Mouse (Mus musculus) embryonic facial prominence, embryonic 13.5 days (tissue): ENCODE results near the gene March7. TPM values are rescaled to one million over a fixed set of nuclear protein-coding genes. Genes with fewer than 3 reads are reported as not detected.

Source experiments
- ATAC-seq: fragments of 200-750 bp; cut with Nextera tagmentation; 2 replicates; pipeline ENCODE4 v1.8.0; 2017; ENCODE audit warnings: low read depth; ENCODE audit not compliant: insufficient number of reproducible peaks, insufficient read depth, low FRiP score, low TSS enrichment
- H3K27ac ChIP-seq: fragments of 300-500 bp; sonication (generic); 2 replicates; pipeline ENCODE4 v1.5.1; 2015; ENCODE audit warnings: moderate library complexity, mild to moderate bottlenecking, inconsistent platforms
- H3K27me3 ChIP-seq: fragments of 300-500 bp; sonication (generic); 2 replicates; pipeline ENCODE4 v1.6.1; 2015; ENCODE audit warnings: mild to moderate bottlenecking, inconsistent platforms
- H3K36me3 ChIP-seq: fragments of 300-500 bp; sonication (generic); 2 replicates; pipeline ENCODE4 v1.6.1; 2015; ENCODE audit warnings: mild to moderate bottlenecking, inconsistent platforms
- H3K4me1 ChIP-seq: fragments of 300-500 bp; sonication (generic); 2 replicates; pipeline ENCODE4 v1.6.1; 2015; ENCODE audit warnings: inconsistent platforms
- H3K4me2 ChIP-seq: fragments of 300-500 bp; sonication (generic); 2 replicates; pipeline ENCODE4 v1.6.1; 2015; ENCODE audit warnings: moderate library complexity, mild to moderate bottlenecking, inconsistent platforms
- H3K4me3 ChIP-seq: fragments of 300-500 bp; sonication (generic); 2 replicates; pipeline ENCODE4 v1.5.1; 2015; ENCODE audit warnings: mild to moderate bottlenecking, inconsistent platforms
- H3K9ac ChIP-seq: fragments of 300-500 bp; sonication (generic); 2 replicates; pipeline ENCODE4 v1.6.1; 2015; ENCODE audit warnings: mild to moderate bottlenecking, inconsistent platforms
- H3K9me3 ChIP-seq: fragments of 300-500 bp; sonication (generic); 2 replicates; pipeline ENCODE4 v1.6.1; 2016; ENCODE audit warnings: inconsistent platforms
- WGBS: fragments of 180-500 bp; shearing (Covaris S2); methylation state at CpG from one replicate; pipeline ENCODE4 v1.1.7; 2015; ENCODE audit warnings: mixed read lengths; 5-methylcytosine and 5-hydroxymethylcytosine counted together
- polyA plus RNA-seq: library from polyadenylated mRNA; unstranded; fragments of >200 nt; fragmentation: Nextera tagmentation; extraction: Ambion mirVana; gene quantifications from 2 replicates; pipeline ENCODE4 v1.2.1, GENCODE M21; 2015

Gene March7
- polyA plus RNA-seq, 1 experiment from 2014 or later = 93.8 TPM

- WGBS = 88% methylated on average over 4 of the region's 4 CpGs
- Histone ChIP-seq H3K27ac (no peak overlapping the region), H3K27me3 (no peaks in the 10 kb centered on the region), H3K9ac (no peak overlapping the region), H3K9me3 (no peaks in the 10 kb centered on the region), H3K4me3 (no peak overlapping the region), H3K4me2 (no peak overlapping the region), H3K36me3 (peaks cover 14% of the 10 kb centered on the region), H3K4me1 (peaks cover 44% of the 10 kb centered on the region)
- no peak for ATAC-seq
These were observed 7.0 kb downstream of the March7 start for GRCm38 (mm10) chr2:60216547-60217153.

GRCm38 (mm10) chr2:60217620-60218019 lies 7.9 kb downstream of the March7 start:
- H3K4me3 ChIP-seq = no peak overlapping the region
- ATAC-seq = no peak
- H3K4me2 ChIP-seq = no peak overlapping the region
- no peak overlapping the region for H3K27ac ChIP-seq
- no peaks in the 10 kb centered on the region for H3K9me3 ChIP-seq
- no peaks in the 10 kb centered on the region for H3K27me3 ChIP-seq
- H3K9ac ChIP-seq = no peak overlapping the region
- WGBS = 85% methylated on average over 6 of the region's 6 CpGs
- H3K4me1 ChIP-seq = peaks cover 36% of the 10 kb centered on the region
- peaks cover 14% of the 10 kb centered on the region; the same call in 1 of the 2 replicates for H3K36me3 ChIP-seq

DNA sequence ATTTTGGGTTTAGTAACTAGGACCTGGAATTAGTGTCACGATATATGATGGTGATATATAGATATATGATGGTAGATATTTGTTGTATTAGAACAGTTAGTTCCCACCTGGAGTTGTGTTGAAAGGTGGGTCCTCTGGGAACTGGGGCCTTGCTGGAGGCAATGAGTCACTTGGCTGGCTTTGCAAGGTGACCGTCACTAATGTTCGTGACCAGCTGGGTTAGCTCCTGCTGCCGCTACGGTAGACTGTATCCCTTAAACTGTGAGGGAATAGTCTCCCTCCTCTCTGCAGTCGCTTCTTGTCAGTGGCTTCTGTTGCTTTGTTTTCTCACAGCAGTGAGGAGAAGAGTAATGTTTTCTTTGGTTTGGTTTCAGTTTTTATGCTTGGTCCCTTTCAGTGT lies 11.5 kb downstream of the March7 start:
- Histone ChIP-seq H3K9me3 (no peaks in the 10 kb centered on the region), H3K4me1 (peaks cover 24% of the 10 kb centered on the region), H3K27me3 (no peaks in the 10 kb centered on the region), H3K4me3 (no peak overlapping the region), H3K9ac (no peak overlapping the region), H3K4me2 (no peak overlapping the region), H3K36me3 (peaks cover 12% of the 10 kb centered on the region; the same call in 1 of the 2 replicates), H3K27ac (no peak overlapping the region)
- WGBS = 63% methylated on average over 6 of the region's 6 CpGs
- no peak for ATAC-seq

DNA sequence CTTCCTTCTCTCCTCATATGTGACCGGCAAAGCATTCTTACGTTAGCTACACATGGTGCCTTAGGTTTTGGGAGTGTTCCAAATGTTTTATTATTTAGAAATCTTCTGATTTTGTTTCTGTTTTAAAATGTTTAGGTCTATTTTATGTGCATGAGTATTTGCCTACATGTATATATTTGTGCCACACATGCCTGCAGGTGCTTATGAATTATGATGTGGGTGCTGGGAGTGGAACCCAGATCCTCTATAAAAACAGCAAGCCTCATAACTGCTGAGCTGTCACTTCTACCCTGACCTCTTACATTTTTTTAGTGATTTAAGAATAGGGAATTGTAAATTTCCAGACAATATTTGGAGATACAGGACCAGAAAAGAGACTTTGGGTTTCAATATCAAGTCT lies 12.3 kb downstream of the March7 start:
- Histone ChIP-seq H3K27ac (no peak overlapping the region), H3K36me3 (peaks cover 9% of the 10 kb centered on the region; the same call in 1 of the 2 replicates), H3K9ac (no peak overlapping the region), H3K4me3 (no peak overlapping the region), H3K9me3 (no peaks in the 10 kb centered on the region), H3K4me2 (no peak overlapping the region), H3K4me1 (peaks cover 17% of the 10 kb centered on the region), H3K27me3 (no peaks in the 10 kb centered on the region)
- ATAC-seq = no peak
- 79% methylated on average over 2 of the region's 2 CpGs for WGBS

DNA sequence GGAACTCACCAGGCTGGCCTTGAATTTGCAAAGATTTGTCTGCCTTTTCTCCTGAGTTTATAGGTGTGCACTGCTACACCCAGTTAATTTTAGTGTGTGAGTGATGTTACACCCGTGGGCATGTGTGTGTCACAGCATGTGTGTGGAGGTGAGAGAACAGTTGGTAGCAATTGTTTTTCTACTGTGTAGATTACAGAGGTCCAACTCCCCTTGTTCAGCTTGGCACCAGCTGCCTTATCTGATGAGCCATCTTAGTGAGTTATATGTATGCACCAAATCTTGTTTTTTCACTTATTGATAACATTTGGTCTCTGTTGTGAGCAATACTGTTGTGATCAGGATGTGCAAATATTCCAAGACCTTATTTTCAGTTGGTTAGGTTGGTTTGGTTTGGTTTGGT lies 13.8 kb downstream of the March7 start:
- Histone ChIP-seq H3K27ac (no peak overlapping the region), H3K9me3 (no peaks in the 10 kb centered on the region), H3K9ac (no peak overlapping the region), H3K27me3 (no peaks in the 10 kb centered on the region), H3K4me3 (no peak overlapping the region), H3K4me1 (peaks cover 10% of the 10 kb centered on the region; the same call in 1 of the 2 replicates), H3K4me2 (no peak overlapping the region), H3K36me3 (0 out of 2 replicates have a peak, but pooled peaks cover 5% of the 10 kb centered on the region)
- WGBS = 74% methylated on average over 1 of the region's 1 CpGs
- ATAC-seq = no peak

GRCm38 (mm10) chr2:60228470-60228869 lies 18.8 kb downstream of the March7 start:
- ATAC-seq = no peak
- Histone ChIP-seq H3K4me1 (peaks cover under 1% of the 10 kb centered on the region; the same call in 1 of the 2 replicates), H3K27me3 (no peaks in the 10 kb centered on the region), H3K36me3 (peaks cover 31% of the 10 kb centered on the region), H3K4me3 (no peak overlapping the region), H3K9me3 (no peaks in the 10 kb centered on the region), H3K9ac (no peak overlapping the region), H3K27ac (no peak overlapping the region), H3K4me2 (no peak overlapping the region)
- WGBS = 63% methylated on average over 1 of the region's 1 CpGs

- no peak overlapping the region for H3K9ac ChIP-seq
- no peak overlapping the region for H3K27ac ChIP-seq
- no peak for ATAC-seq
- peaks cover 42% of the 10 kb centered on the region for H3K36me3 ChIP-seq
- WGBS = 86% methylated on average over 2 of the region's 2 CpGs
- H3K9me3 ChIP-seq = no peaks in the 10 kb centered on the region
- no peaks in the 10 kb centered on the region for H3K4me1 ChIP-seq
- no peaks in the 10 kb centered on the region for H3K27me3 ChIP-seq
- H3K4me2 ChIP-seq = no peak overlapping the region
- no peak overlapping the region for H3K4me3 ChIP-seq
These were observed 20.7 kb downstream of the March7 start for GRCm38 (mm10) chr2:60230361-60230760.

DNA sequence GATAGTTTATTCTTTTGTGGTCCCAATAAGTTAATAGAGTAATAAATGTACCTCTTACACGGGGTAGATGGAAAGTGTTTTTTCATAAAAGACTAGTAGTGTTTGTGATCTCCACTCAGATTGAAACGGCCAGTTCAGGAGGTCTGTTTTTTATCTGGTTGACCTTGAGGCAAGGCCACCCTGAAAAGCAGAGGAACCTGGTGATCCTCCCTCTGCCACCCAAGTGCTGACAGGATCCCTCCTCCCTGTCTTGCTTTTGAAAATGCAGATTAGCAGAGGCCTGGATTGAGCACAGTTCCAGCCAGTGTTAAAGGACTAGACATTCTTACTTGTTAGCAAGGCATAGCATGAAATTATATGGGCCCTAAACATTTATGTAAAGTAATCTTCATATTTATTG lies 23.5 kb downstream of the March7 start:
- 58% methylated on average over 2 of the region's 2 CpGs for WGBS
- no peak for ATAC-seq
- no peaks in the 10 kb centered on the region for H3K4me1 ChIP-seq
- no peak overlapping the region for H3K27ac ChIP-seq
- H3K36me3 ChIP-seq = peaks cover 62% of the 10 kb centered on the region
- no peaks in the 10 kb centered on the region for H3K9me3 ChIP-seq
- H3K4me2 ChIP-seq = no peak overlapping the region
- no peaks in the 10 kb centered on the region for H3K27me3 ChIP-seq
- H3K9ac ChIP-seq = no peak overlapping the region
- no peak overlapping the region for H3K4me3 ChIP-seq

DNA sequence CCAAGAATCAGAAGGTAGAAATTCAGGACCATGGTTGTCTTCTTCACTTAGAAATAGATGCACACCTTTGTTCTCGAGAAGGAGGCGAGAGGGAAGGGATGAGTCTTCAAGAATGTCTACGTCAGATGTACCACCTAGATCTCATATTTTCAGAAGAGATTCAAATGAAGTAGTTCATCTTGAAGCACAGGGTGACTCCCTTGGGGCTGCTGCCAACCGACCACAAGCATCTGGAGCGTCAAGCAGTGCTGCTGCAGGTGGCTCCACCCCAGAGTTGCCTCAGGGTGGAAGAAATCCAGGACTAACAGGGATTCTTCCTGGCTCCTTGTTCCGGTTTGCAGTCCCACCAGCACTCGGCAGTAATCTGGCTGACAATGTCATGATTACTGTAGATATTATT lies 24.8 kb downstream of the March7 start:
- ATAC-seq = no peak
- no peak overlapping the region for H3K4me2 ChIP-seq
- no peak overlapping the region for H3K4me3 ChIP-seq
- H3K27me3 ChIP-seq = no peaks in the 10 kb centered on the region
- H3K27ac ChIP-seq = no peak overlapping the region
- H3K9ac ChIP-seq = no peak overlapping the region
- peaks cover 72% of the 10 kb centered on the region for H3K36me3 ChIP-seq
- H3K9me3 ChIP-seq = no peaks in the 10 kb centered on the region
- no peaks in the 10 kb centered on the region for H3K4me1 ChIP-seq
- WGBS = 69% methylated on average over 7 of the region's 7 CpGs

GRCm38 (mm10) chr2:60252782-60253181 lies 43.1 kb downstream of the March7 start:
- ATAC-seq = no peak
- WGBS = 89% methylated on average over 4 of the region's 4 CpGs
- H3K9ac ChIP-seq = no peak overlapping the region

GRCm38 (mm10) chr2:60253506-60253905 lies 43.8 kb downstream of the March7 start:
- peaks cover 54% of the 10 kb centered on the region for H3K36me3 ChIP-seq
- no peaks in the 10 kb centered on the region for H3K4me1 ChIP-seq
- no peak overlapping the region for H3K4me2 ChIP-seq
- H3K4me3 ChIP-seq = no peak overlapping the region
- no peak for ATAC-seq
- no peaks in the 10 kb centered on the region for H3K9me3 ChIP-seq
- H3K27me3 ChIP-seq = no peaks in the 10 kb centered on the region
- H3K27ac ChIP-seq = no peak overlapping the region
- H3K9ac ChIP-seq = no peak overlapping the region

More at GRCm38 (mm10) chr2:60252782-60253181, 43.1 kb downstream of the March7 start:
- H3K27ac ChIP-seq = no peak overlapping the region
- no peaks in the 10 kb centered on the region for H3K27me3 ChIP-seq
- peaks cover 48% of the 10 kb centered on the region for H3K36me3 ChIP-seq
- H3K4me3 ChIP-seq = no peak overlapping the region
- H3K4me2 ChIP-seq = no peak overlapping the region
- no peaks in the 10 kb centered on the region for H3K4me1 ChIP-seq
- H3K9me3 ChIP-seq = no peaks in the 10 kb centered on the region

GRCm38 (mm10) chr2:60256751-60257150 lies 47.1 kb downstream of the March7 start:
- WGBS = 78% methylated on average over 2 of the region's 2 CpGs
- peaks cover 50% of the 10 kb centered on the region for H3K36me3 ChIP-seq
- H3K4me1 ChIP-seq = no peaks in the 10 kb centered on the region
- no peaks in the 10 kb centered on the region for H3K9me3 ChIP-seq
- H3K4me3 ChIP-seq = no peak overlapping the region
- H3K27me3 ChIP-seq = no peaks in the 10 kb centered on the region
- no peak overlapping the region for H3K9ac ChIP-seq
- no peak overlapping the region for H3K27ac ChIP-seq
- H3K4me2 ChIP-seq = no peak overlapping the region
- no peak for ATAC-seq
